Mouse (Mus musculus) left cerebral cortex, postnatal 36 days (tissue): ENCODE data around the gene Oas2. TPM values are rescaled to one million over a fixed set of nuclear protein-coding genes. Genes with fewer than 3 reads are reported as not detected.
A peak's percentile ranks its signal among the peaks of the same experiment; 100 is the strongest.
"Not testable (repeated sequence)": the region's sequence is repeated elsewhere in the genome, so short reads cannot be mapped to it uniquely, and the experiment has no call there.

Source experiments
- DNase-seq, 2 experiments: peaks; one replicate each; pipeline ENCODE4 v3.0.0; 2021 to 2022; ENCODE audit warnings: low spot score in 2 of 2, mixed read lengths in 1 of 2
- intact Hi-C: fragments of 180-260 bp; cut with DNase I; formaldehyde crosslinking; loops from one replicate; pipeline ENCODE4 v1.15.1; 2025
- total RNA-seq, 2 experiments: library from RNA; stranded (reverse); gene quantifications; 2 replicates each; pipeline ENCODE4 v1.2.3; 2021

Oas2 gene
- total RNA-seq: under 1 TPM in 1 of 2 experiments, not detected in 1; 0.23 TPM

GRCm38 (mm10) chr5:120749688-120750087 is at the start of gene Oas2:
Gene Oas2 (minus strand): TSS chr5:120749853.
- intact Hi-C loops: loop anchor here (5.0 to 10.0 kb wide), 2 partner anchors 72 to 125 kb away; no protein-coding TSS in a partner anchor

DNA sequence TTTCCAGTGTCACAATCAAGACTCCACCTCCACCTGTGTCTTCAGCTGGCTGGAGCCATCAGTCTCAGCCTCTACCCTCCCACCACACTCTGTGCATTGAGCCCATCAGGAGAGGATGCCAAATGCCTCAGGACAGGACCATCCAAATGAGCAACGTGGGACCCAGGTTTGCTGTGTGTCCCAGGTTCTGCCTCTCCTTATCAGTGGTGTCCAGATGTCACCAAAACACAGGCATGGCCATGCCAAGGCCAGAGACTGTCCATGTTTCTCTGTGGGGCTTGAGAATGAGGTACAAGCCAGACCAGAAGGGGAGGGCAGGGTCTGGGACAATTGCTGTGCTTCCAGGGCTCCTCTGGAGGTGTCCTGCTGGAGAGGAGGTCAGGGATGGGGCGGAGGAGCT is 49.3 kb upstream of the Oas2 start:
- not testable (repeated sequence) for DNase-seq
- intact Hi-C loops: loop anchor here (10.0 kb wide), 1 partner anchor 376 kb away; no protein-coding TSS in a partner anchor

More at GRCm38 (mm10) chr5:120749688-120750087, at the start of gene Oas2:
- DNase-seq: no peak

DNA sequence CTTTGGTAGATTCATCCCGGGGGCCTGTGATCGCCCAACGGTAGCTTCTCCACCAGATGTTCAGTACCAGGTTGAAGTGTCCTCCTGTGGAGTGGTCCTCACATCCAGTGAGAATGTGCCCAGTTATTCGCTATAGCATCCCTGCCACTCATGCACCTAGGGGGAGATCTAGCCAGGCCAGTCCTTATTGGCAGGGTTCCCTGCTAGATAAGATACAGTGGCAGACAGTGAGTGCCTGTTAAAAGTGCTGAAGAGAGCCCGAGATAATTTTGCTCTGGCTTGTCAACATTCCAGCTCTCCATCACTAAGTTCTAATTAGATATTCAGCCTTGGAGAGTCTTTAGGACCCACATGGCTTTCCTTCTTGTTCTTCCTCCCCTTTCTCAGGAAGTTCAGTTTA is 48.5 kb upstream of the Oas2 start:
- intact Hi-C loops: loop anchor here (10.0 kb wide), 1 partner anchor 377 kb away; no protein-coding TSS in a partner anchor
- DNase-seq: not testable (repeated sequence)

DNA sequence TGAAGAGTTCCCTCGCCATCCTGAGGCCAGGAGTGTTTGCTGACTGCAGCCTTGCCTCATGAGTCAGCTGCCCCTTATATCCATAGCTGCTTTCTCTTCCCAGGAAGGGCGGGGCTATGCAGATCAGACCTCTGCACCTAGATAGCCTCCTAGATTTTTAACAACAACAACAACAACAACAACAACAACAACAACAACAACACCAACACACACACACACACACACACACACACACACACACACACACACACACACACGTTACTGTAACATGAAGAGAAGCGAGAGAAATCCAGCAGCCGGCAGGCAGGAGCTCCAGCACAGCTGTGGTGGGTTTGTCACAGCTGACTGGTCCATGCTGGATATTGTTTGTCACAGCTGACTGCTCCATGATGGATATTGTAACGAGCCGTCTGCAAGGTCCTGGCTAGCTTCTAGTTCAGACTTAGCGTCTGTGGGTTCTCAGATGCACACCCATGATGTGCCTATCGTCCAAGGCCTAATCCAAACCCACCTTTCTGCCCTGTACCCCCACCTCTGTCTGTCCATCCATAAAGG is 45.9 kb upstream of the Oas2 start, which contains the start of gene Oas1e:
Gene Oas1e, minus strand, starts transcription at position 51 of the 555 bp plus-strand sequence.
- intact Hi-C loops: loop anchor here (10.0 kb wide), 1 partner anchor 379 kb away; no protein-coding TSS in a partner anchor
- DNase-seq: not testable (repeated sequence)

- peak in 1 of 2 experiments; percentile 38 for DNase-seq
- intact Hi-C loops: loop anchor here (10.0 kb wide), 1 partner anchor 382 kb away; no protein-coding TSS in a partner anchor
These were observed 43.4 kb upstream of the Oas2 start for GRCm38 (mm10) chr5:120793043-120793442.

- no peak for DNase-seq
- intact Hi-C loops: no loop called here
These were observed 37.4 kb upstream of the Oas2 start for GRCm38 (mm10) chr5:120787042-120787441.

DNA sequence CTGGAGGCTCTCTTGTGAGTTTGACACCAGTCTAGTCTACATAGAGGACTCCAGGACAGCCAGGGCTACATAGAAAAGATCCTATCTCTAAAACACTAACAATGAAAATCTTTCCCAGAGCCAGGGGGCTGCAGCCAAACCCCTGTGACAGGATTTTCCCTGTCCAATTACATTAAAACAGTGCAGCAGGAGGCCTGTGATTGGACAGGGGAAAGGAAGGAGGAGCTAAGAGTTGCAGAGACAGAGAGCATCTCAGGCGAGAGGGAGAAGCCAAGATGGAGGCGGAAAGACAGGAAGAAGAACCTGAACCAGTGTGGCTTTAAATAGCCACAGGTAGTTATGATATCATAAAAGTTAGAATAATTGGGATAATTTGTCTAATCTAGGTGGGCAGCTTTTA is 32.8 kb upstream of the Oas2 start:
- no peak for DNase-seq
- intact Hi-C loops: no loop called here

DNA sequence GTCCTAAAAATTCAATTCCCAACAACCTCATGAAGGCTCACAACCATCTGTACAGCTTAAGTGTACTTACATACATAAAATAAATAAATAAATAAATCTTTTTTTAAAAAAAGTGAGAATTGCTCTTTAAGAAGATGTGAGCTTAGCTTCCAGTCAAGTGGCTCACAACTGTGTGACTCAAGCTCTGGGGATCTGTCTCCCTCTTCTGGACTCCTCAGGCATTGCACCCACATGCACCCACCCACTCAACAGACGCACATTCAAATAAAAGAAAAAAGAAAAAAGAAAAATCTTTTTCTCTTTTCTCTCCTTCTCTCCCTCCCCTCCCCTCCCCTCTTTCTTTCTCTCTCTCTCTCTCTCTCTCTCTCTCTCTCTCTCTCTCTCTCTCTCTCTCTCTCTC is 32.0 kb upstream of the Oas2 start:
- intact Hi-C loops: no loop called here
- no peak for DNase-seq

GRCm38 (mm10) chr5:120779922-120780321 is 30.3 kb upstream of the Oas2 start:
- no peak for DNase-seq
- intact Hi-C loops: no loop called here

DNA sequence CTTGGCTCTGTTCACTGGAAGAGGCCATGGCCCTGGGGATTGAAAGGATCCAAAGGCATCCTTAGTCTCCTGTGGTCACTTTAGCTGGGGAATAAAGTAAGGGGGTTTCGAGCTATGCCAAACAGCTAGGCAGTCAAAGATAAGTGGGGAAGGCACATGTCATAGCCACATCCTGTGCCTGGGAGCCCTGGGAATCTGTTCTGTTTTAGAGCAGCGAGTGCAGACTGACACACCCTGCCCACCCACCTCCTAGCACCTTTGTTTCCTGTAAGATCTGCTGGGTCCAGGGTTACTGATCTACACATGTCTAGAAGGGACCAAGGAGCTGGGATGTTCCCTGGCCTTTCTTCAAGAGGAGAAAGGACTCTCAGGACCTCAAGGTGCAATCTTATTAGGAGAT is 29.3 kb upstream of the Oas2 start:
- intact Hi-C loops: no loop called here
- DNase-seq: no peak

GRCm38 (mm10) chr5:120777478-120777877 is 27.8 kb upstream of the Oas2 start, which contains the start of gene Oas3:
Gene Oas3 (minus strand): TSS chr5:120777661.
- intact Hi-C loops: no loop called here

DNA sequence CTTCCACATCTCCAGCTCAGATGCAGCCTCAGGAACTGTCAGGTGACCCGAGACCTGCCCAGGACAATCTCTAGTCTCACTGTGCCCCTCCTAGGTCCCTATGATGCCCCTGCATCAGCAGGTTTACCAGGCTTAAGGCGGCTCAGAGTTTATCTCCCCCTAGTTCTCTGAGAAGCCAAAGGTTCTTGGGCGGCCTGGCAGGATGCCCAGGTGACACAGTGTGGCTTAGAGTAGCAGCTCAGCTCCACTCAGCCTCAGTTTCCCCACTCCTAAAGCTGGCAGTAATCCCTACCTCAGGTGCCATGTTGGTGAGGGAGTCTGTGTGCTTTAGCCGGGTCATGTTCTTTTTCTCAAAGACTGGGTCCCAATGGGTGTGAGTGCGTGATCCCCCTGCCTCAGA is 27.1 kb upstream of the Oas2 start:
- DNase-seq: no peak
- intact Hi-C loops: no loop called here

More at GRCm38 (mm10) chr5:120777478-120777877, 27.8 kb upstream of the Oas2 start, which contains the start of gene Oas3:
- no peak for DNase-seq

DNA sequence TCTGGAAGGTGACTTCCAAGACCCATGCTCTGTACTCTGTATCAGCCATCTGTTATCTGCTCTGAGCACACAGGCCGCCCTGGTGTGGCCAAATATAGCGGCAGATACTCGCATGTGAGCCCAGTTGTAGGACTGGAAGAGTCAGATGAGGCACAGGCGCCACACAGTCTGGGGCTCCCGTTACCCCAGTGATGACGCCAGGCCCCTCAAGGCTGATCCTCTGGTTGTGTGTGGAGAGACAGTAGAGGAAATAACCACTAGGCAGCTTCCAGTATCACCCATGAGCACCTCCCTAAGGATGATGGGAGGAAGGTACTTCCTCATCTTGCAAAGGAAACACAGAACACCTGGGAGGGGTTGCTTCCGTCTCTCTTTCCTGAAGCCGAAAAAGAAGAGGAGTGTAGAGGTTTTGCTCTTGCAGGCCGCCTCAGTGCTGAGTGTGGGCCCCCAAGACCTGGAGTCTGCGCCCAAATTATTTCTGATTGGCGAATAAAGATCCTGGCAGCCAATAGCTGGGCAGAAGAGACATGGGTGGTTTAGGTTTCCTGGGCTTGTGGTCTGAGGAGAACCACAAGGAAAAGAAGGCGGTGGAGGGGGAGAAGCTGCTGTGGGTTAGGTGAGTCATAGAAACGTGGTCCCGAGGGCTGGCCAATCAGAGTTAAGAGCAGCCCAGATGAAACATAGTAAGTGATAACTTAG is 25.8 kb upstream of the Oas2 start:
- intact Hi-C loops: no loop called here
- DNase-seq: no peak

DNA sequence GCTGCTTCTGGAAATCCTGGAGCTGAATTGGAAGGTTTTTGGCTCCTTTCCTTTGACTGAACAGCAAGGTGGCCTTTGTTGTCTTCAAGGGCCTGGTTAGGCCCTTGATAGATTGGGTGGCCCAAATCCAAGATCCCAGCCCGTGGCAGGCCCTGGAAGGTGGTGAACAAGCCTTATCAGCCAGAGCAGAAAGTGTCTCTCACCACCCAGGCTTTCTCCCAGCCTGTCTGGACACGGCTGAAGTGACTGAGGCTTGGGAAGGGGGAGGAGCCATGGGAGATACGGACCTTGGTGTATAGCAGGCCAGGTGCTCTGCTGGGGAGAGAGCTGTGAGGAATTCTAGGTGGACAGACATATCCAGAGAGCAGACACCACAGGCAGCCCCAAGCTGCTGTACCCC is 19.7 kb upstream of the Oas2 start:
- intact Hi-C loops: no loop called here
- DNase-seq: no peak

- intact Hi-C loops: no loop called here
- DNase-seq: no peak
These were observed 15.4 kb upstream of the Oas2 start for GRCm38 (mm10) chr5:120765010-120765409.

DNA sequence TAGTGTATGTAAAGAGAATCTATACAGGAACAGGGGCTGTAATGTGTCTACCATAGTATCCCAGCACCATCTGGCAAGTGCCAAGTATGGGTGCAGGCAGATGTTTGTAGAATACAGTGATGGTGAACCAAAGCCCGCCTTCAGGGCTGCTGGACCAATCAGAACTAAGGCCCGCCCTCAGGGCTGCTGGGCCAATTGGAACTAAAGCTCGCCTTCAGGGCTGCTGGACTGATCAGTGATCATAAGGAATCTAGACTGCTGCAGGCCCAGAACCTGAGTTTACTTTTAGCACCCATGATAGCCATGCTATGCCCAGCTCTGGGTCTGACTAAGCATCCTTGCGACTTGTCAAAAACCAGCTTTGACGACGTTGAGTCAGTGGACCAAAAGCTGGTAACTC is 12.2 kb upstream of the Oas2 start:
- DNase-seq: no peak

GRCm38 (mm10) chr5:120754215-120754614 is 4.6 kb upstream of the Oas2 start:
- no peak for DNase-seq
- intact Hi-C loops: no loop called here

More for the DNA sequence above, 12.2 kb upstream of the Oas2 start:
- intact Hi-C loops: no loop called here

DNA sequence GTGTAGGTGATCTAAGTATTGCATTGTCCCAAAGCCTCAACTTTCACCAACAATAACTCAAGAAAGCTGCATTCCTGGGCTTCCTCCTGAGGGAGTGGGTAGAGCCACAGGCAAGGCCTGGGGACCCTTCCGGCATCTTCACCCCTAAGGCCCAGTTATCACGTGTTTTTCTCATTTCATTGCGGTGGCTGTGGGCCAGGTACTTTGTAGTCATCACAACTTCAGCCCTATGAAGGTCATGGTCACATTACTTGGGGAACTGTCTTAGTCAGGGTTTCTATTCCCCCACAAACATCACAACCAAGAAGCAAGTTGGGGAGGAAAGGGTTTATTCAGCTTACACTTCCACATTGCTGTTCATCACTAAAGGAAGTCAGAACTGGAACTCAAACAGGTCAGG is 3.1 kb upstream of the Oas2 start:
- intact Hi-C loops: no loop called here
- DNase-seq: no peak

GRCm38 (mm10) chr5:120751206-120751605 is 1.6 kb upstream of the Oas2 start:
- intact Hi-C loops: no loop called here
- DNase-seq: no peak

DNA sequence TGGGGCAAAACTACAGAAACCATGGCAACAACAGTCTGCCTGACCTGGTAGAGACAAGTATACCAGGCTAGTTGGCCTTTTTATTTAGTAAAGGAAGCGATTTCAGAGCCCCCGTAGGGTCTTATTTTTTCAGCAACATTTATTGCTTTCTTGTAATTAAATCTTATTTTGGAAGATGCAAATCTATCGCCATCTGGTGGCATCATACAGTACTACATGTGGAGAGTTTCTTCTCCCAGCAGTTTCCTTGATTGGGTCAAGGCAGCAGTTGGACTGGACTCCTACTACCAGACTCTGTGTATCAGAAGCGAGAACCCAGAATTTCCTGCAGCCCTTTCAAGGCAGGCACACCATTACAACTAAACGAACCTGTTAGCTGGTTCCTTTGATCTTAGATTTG is 3.2 kb downstream of the Oas2 start:
- intact Hi-C loops: loop anchor here (5.0 to 10.0 kb wide), 2 partner anchors 69 to 122 kb away; no protein-coding TSS in a partner anchor
- peak; percentile 11 to 28 for DNase-seq

DNA sequence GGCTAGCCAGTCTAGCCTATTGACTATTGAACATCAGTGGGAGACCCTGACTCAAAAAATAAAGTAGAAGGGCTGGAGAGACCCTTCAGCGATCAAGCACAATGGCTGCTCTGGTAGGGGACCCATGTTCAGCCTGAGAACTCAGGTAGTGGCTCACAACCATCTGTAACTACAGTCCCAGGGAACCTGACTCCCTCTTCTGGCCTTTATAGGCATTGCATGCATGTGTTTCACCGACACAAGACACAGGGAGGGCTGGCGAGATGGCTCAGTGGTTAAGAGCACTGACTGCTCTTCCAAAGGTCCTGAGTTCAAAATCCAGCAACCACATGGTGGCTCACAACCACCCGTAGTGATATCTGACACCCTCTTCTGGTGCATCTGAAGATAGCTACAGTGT is 7.5 kb downstream of the Oas2 start:
- intact Hi-C loops: loop anchor here (10.0 kb wide), 1 partner anchor 117 kb away; no protein-coding TSS in a partner anchor
- DNase-seq: no peak
